Mouse (Mus musculus): ENCODE measurements around the gene Tcirg1.

Tcirg1 gene

GRCm38 (mm10) chr19:3906795-3907786, at the start of gene Tcirg1:
TSS of gene Tcirg1 (minus strand) at chr19:3907133.
- in situ Hi-C loops (cut with MboI, MseI), result no loop called here

DNA sequence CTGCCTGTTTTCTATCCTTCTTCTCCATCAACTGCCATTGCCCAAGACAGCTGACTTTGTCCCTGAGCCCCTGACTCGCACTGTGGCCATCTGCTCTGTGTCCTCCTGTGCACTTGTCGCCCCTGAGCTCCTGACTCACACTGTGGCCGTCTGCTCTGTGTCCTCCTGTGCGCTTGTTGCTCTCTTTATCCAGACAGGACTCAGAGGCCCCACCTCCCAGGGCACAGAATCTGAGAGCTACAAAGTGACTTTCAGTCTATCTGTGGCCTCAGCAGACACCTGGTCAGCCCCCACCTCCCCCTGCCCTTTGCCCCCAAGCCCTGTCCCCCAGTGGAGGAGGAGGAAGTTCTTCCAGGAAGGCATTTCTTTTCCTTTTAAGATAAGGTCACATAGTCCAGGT, 48.9 kb upstream of the Tcirg1 start:
- in situ Hi-C loops (cut with MboI, MseI), result no loop called here

- in situ Hi-C loops (cut with MboI, MseI), result no loop called here
Observed at GRCm38 (mm10) chr19:3955033-3955432, 48.1 kb upstream of the Tcirg1 start.

DNA sequence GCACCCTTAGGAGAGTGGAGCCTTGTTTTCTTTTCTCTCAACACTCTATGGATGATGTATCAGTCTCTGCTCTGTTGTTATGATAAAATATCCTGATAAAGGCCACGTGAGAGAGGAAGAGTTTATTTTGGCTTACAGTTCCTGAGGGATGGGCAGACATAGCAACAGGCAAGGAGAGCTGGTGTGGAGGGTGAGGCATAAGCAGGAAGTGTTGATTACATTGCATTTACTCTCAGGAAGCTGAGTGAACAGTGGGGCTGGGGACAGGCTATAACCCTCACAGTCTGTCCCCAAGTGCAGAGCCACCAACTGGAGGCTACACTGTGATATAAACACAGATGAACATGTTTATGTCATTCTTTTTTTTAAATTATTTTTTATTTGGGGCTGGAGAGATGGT, 45.2 kb upstream of the Tcirg1 start:
- in situ Hi-C loops (cut with MboI, MseI), result no loop called here

DNA sequence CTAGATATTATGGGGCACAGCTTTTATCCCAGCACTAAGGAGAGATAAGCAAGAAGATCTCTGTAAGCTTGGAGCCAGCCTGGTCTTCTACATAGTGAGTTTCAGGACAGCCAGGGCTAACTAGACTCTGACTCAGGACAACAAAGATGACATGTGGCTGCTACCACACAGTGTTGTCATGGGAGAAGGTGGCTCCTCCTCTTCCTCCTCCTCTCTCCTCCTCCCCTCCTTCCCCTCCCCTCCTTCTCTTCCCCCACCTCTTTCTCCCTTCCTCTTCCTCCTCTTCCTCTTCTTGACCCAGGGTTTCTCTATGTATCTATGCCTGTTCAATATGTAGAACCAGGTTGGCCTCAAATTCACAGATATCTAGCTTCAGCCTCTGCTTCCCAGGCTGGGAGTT, 44.5 kb upstream of the Tcirg1 start:
- in situ Hi-C loops (cut with MboI, MseI), result no loop called here

DNA sequence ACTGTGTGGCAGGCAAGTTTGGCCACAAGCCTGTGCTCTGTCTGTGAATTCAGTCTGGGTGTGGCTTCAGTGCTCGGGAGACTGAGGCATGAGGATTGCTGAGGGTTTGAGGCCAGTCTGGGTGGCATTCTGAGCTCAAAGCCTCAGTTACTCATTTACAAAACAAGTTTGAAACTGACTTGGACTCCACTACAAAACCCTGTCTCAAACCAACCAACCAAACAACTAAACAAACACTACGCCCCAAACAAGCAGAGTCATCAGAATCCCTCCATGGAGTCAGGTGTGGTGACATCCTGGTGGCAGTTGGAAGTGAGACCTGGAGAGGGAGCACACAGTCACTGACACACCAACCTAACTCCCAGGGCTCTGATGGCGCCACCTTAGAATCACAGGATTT, 43.4 kb upstream of the Tcirg1 start:
- in situ Hi-C loops (cut with MboI, MseI), result no loop called here

DNA sequence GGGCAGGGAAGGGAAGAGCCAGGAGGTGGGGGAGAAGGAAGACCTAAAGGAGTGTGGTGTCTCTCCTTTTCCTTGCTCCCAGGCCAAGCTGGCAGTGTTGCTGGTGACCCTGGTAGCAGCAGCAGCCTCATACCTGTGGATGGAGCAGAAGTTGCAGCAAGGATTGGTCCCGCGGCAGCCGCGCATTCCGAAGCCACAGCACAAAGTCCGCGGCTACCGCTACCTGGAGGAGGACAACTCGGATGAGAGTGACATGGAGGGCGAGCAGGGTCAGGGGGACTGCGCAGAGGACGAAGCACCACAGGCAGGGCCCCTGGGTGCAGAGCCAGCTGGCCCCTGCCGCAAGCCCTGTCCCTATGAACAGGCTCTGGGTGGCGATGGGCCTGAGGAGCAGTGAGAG, 41.6 kb upstream of the Tcirg1 start:
- in situ Hi-C loops (cut with MboI, MseI), result no loop called here

- in situ Hi-C loops (cut with MboI, MseI), result no loop called here
Observed at GRCm38 (mm10) chr19:3947813-3948212, 40.9 kb upstream of the Tcirg1 start.

GRCm38 (mm10) chr19:3946715-3947114, 39.8 kb upstream of the Tcirg1 start:
- in situ Hi-C loops (cut with MboI, MseI), result no loop called here

GRCm38 (mm10) chr19:3945872-3946564, 39.1 kb upstream of the Tcirg1 start:
- in situ Hi-C loops (cut with MboI, MseI), result no loop called here

DNA sequence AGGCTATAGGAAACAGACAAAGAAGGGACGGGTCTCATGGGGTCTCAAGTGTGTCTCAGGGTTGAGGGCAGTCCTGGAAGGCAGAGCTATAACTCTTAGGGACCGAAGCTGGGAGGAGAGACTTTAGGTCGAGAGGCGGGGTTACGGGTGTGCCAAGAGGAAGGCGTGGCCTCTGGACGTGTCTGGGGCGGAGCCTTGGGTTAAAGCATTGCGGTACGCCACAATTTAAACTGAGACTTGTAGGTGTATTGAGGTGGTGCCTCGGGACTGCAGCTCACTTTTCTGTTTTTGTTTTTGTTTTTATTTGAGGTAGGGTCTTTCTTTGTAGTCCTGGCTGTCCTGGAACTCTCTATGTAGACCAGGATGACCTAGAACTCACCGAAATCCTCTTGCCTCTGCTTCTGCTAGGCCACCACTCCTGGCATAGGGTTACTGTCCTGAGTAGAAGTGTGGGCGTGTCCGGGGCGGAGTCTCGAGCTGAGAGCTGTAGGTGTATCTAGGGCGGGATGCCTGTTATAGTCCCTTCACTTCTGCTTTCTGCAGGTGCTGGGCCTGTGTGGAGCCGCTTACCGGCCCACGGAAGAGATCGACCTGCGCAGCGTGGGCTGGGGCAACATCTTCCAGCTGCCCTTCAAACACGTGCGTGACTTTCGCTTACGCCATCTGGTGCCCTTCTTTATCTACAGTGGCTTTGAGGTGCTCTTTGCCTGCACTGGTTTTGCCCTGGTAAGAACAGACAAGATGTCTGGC, 36.2 kb upstream of the Tcirg1 start:
- in situ Hi-C loops (cut with MboI, MseI), result no loop called here

DNA sequence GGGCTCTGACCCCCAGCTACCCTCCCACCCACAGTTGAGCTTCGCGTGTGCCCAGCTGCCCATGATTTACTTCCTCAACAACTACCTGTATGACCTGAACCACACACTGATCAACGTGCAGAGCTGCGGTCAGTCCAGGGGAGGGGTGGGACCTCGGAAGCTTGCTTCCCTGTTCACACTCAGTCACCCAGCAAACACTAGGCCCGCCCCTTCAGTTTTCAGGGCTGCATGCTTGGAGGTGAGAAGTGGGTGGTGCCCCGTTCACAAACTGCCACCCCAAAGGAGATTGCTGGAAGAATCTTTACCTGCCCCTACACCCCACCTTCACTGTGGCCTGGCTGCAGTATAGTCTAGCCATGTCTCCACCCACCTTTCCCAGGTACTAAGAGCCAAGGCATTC, 35.4 kb upstream of the Tcirg1 start:
- in situ Hi-C loops (cut with MboI, MseI), result no loop called here

GRCm38 (mm10) chr19:3935896-3936850, 29.2 kb upstream of the Tcirg1 start:
- in situ Hi-C loops (cut with MboI, MseI), result no loop called here

DNA sequence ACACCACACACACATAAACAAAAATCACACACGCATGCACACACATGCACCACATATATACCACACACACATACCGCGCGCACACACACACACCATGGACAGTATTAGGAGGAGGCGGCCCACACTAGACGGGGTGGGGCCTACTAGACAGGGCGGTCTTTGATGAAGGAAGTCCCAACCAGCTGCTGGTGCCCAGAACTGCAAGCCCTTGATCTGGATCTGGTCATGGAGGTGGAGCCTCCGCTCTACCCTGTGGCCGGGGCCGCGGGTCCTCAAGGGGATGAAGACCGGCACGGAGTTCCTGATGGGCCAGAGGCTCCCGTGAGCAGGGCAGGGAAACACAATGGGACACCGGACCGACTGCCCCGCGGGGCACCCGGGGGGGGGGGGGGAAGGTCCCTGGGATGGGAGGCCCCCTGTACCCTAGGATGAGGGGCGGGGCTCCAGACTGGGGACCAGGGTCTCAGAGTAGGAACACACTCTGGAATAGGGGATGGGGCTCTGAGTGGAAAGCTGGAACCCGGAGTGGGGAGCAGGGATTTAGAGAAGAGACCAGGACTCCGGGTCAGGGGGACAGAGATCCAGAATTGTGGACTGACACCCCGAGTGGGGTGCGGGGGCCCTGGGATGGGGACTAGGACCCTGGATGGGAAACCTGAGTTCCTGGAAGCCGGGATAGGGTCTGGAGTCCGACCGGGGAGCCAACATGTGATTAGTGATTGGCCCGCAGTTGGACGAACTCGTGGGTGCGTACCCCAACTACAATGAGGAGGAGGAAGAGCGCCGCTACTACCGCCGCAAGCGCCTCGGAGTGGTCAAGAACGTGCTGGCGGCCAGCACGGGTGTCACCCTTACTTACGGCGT, 28.3 kb upstream of the Tcirg1 start, which contains the start of gene Unc93b1:
Gene Unc93b1, plus strand, starts transcription at position 155 of the 864 bp plus-strand sequence.
- in situ Hi-C loops (cut with MboI, MseI), result no loop called here

GRCm38 (mm10) chr19:3931716-3932115, 24.8 kb upstream of the Tcirg1 start:
- in situ Hi-C loops (cut with MboI, MseI), result no loop called here

- in situ Hi-C loops (cut with MboI, MseI), result no loop called here
Observed at GRCm38 (mm10) chr19:3930262-3931057, 23.5 kb upstream of the Tcirg1 start.

- in situ Hi-C loops (cut with MboI, MseI), result no loop called here
Observed at GRCm38 (mm10) chr19:3929211-3929941, 22.4 kb upstream of the Tcirg1 start, which contains the start of gene Aldh3b1. TSS of gene Aldh3b1 (minus strand) at chr19:3929808.

DNA sequence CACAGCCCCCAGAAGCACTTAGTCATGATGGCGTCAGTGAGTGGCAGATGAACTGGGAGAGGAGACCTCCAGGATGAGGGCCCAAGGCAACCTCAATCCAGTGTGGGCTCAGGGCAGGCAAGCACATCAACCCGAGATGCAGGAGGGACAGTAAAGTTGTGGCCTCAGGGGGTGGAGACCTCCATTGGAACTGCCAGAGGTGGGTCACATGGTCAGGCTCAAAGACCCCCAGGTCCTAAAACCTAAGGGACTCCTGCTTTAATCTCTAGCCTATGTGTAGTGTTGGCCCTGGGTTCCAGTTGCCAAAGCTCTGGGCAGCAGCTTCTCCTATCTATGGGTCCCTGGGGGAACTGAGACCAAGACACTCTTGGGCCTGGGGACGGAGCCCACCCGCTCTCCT, 21.8 kb upstream of the Tcirg1 start:
- in situ Hi-C loops (cut with MboI, MseI), result no loop called here
